10 mouse cellular contexts compared by ENCODE assay signal in the genomic region with DNA sequence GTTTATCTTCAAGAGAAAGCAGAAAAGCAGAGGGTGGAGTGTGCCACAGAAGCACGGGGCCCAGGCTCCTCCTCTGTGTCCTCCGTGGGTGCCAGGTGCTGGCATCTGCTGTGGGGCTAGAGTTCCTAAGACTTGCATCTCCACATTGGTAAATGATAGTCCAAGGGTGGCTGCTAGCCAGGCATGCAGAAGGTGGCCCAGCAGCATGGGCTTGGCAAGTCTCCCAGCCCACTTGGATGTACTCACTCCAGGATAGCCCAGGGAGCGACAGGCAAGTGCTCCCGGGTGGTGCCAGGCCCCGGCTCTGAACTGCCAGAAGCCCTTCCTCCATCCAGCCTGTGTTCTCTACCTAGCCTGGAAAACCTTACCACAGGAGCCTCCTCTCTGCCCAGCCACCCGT.
DNase-seq lines count a peak whose midpoint lies in the region; ATAC-seq and TF ChIP-seq lines count a peak whose summit lies in the region.
"Had no signal": no experiment of that assay in that cellular context is flagged by ENCODE, and none has a peak within 500 bp of the region (broad histone marks: within the 10 kb centered on the region; RNA-seq: fewer than 3 reads in every experiment).

No protein-coding gene starts in this region.

- 47% methylated on average over 6 of the region's 6 CpGs for WGBS in hindbrain, postnatal 0 days
- WGBS in hindbrain, embryonic 12.5 days, result 92% methylated on average over 6 of the region's 6 CpGs
- 75% methylated on average over 6 of the region's 6 CpGs for WGBS in stomach, embryonic 15.5 days

- H3K4me2 ChIP-seq in hindbrain, postnatal 0 days (ENCODE audit: low read depth, low read length), result no peak overlapping the region
- H3K4me2 ChIP-seq in hindbrain, embryonic 12.5 days (replicated peaks), result no peak overlapping the region
- H3K4me2 ChIP-seq in stomach, embryonic 15.5 days, result no peak overlapping the region
- H3K4me2 ChIP-seq: embryonic facial prominence, embryonic 12.5 days had no signal

- no peak overlapping the region for H3K9ac ChIP-seq in hindbrain, postnatal 0 days (replicated peaks; ENCODE audit: low read length)
- H3K9ac ChIP-seq in hindbrain, embryonic 12.5 days, result no peak overlapping the region
- no peak overlapping the region for H3K9ac ChIP-seq in stomach, embryonic 15.5 days
- H3K9ac ChIP-seq: embryonic facial prominence, embryonic 12.5 days; liver, embryonic 14.5 days had no signal

- H3K27ac ChIP-seq in hindbrain, postnatal 0 days, result no peak overlapping the region
- H3K27ac ChIP-seq in hindbrain, embryonic 12.5 days, result no peak overlapping the region
- H3K27ac ChIP-seq in stomach, embryonic 15.5 days, result 0 out of 2 replicates have a peak overlapping the region, but pooled peaks have one; percentile 21
- H3K27ac ChIP-seq: embryonic facial prominence, embryonic 12.5 days; liver, embryonic 14.5 days had no signal

- H3K4me3 ChIP-seq in hindbrain, postnatal 0 days (ENCODE audit: low read length), result no peak overlapping the region
- H3K4me3 ChIP-seq in hindbrain, embryonic 12.5 days, result no peak overlapping the region
- H3K4me3 ChIP-seq in stomach, embryonic 15.5 days (replicated peaks), result no peak overlapping the region
- H3K4me3 ChIP-seq: embryonic facial prominence, embryonic 12.5 days had no signal

- peak; percentile 65 for DNase-seq in hindbrain, postnatal 0 days (ENCODE audit: low spot score)
- peak; percentile 76 for DNase-seq in NIH3T3 (ENCODE audit: low read depth)
- DNase-seq in cerebellum, postnatal 25 days, result peak; percentile 92
- DNase-seq in heart, postnatal 36 days, result peak; percentile 65 to 66
- no peak for DNase-seq in embryo, embryonic 10 days (ENCODE audit: low spot score)

- no peak for TF ChIP-seq CTCF in hindbrain, postnatal 0 days (IDR thresholded peaks at IDR 0.05; ENCODE audit: low read depth)

- H3K4me1 ChIP-seq in hindbrain, postnatal 0 days (ENCODE audit: insufficient read depth, low read length), result peaks cover 7% of the 10 kb centered on the region; the same call in 1 of the 2 replicates
- H3K4me1 ChIP-seq in hindbrain, embryonic 12.5 days, result peaks cover 4% of the 10 kb centered on the region; the same call in 1 of the 2 replicates
- peaks cover 8% of the 10 kb centered on the region for H3K4me1 ChIP-seq in stomach, embryonic 15.5 days

- H3K27me3 ChIP-seq in hindbrain, postnatal 0 days (ENCODE audit: insufficient read depth, low read length), result no peaks in the 10 kb centered on the region
- no peaks in the 10 kb centered on the region for H3K27me3 ChIP-seq in hindbrain, embryonic 12.5 days
- no peaks in the 10 kb centered on the region for H3K27me3 ChIP-seq in stomach, embryonic 15.5 days (replicated peaks)
- H3K27me3 ChIP-seq: embryonic facial prominence, embryonic 12.5 days had no signal

- no peaks in the 10 kb centered on the region for H3K9me3 ChIP-seq in hindbrain, postnatal 0 days (ENCODE audit: low read length)
- H3K9me3 ChIP-seq in hindbrain, embryonic 12.5 days (replicated peaks), result no peaks in the 10 kb centered on the region
- no peaks in the 10 kb centered on the region for H3K9me3 ChIP-seq in stomach, embryonic 15.5 days
- H3K9me3 ChIP-seq: embryonic facial prominence, embryonic 12.5 days had no signal

- ATAC-seq in hindbrain, postnatal 0 days, result 0 out of 2 replicates have a peak, but pooled peaks have one; percentile 50
- no peak for ATAC-seq in hindbrain, embryonic 12.5 days (ENCODE audit: low FRiP score)
- ATAC-seq in stomach, embryonic 15.5 days (ENCODE audit: insufficient read depth, low FRiP score, low read depth), result no peak
- ATAC-seq in monocyte, adult 5-6 weeks (replicated peaks; ENCODE audit: insufficient number of reproducible peaks, low FRiP score, low TSS enrichment, poor library complexity, severe bottlenecking), result no peak

- intact Hi-C loops in heart, postnatal 36 days (cut with DNase I), result no loop called here

- no peaks in the 10 kb centered on the region for H3K36me3 ChIP-seq in hindbrain, postnatal 0 days (ENCODE audit: insufficient read depth, low read length)
- peaks cover 6% of the 10 kb centered on the region; the same call in 1 of the 2 replicates for H3K36me3 ChIP-seq in hindbrain, embryonic 12.5 days
- H3K36me3 ChIP-seq in stomach, embryonic 15.5 days, result 0 out of 2 replicates have a peak, but pooled peaks cover 1% of the 10 kb centered on the region
